In genomic region chr16:31490967-31491366, GRCm38 (mm10) we compare ENCODE assay signal across 22 mouse cellular contexts.
A peak's percentile ranks its signal among the peaks of the same experiment; 100 is the strongest.
DNase-seq lines count a peak whose midpoint lies in the region; ATAC-seq and TF ChIP-seq lines count a peak whose summit lies in the region.
"Had no signal": no experiment of that assay in that cellular context is flagged by ENCODE, and none has a peak within 500 bp of the region (broad histone marks: within the 10 kb centered on the region; RNA-seq: fewer than 3 reads in every experiment).

No protein-coding gene starts in this region.

- H3K4me1 ChIP-seq in cerebellum, adult 2 months (ENCODE audit: control insufficient read depth, insufficient read depth, low read length): peaks cover 36% of the 10 kb centered on the region
- H3K4me1 ChIP-seq in hindbrain, postnatal 0 days (ENCODE audit: insufficient read depth, low read length): peaks cover 16% of the 10 kb centered on the region
- peaks cover 16% of the 10 kb centered on the region for H3K4me1 ChIP-seq in hindbrain, embryonic 14.5 days (replicated peaks; ENCODE audit: control insufficient read depth, insufficient read depth, low read length)

- WGBS in cerebellum, adult 2 months: 11% methylated on average over 7 of the region's 7 CpGs
- 66% methylated on average over 7 of the region's 7 CpGs for WGBS in hindbrain, postnatal 0 days
- 86% methylated on average over 7 of the region's 7 CpGs for WGBS in hindbrain, embryonic 14.5 days

- H3K27me3 ChIP-seq in cerebellum, adult 2 months (ENCODE audit: control insufficient read depth, insufficient read depth, low read length): no peaks in the 10 kb centered on the region
- H3K27me3 ChIP-seq in hindbrain, postnatal 0 days (ENCODE audit: insufficient read depth, low read length): no peaks in the 10 kb centered on the region
- H3K27me3 ChIP-seq in hindbrain, embryonic 14.5 days (ENCODE audit: control insufficient read depth, insufficient read depth, low read length): no peaks in the 10 kb centered on the region
- H3K27me3 ChIP-seq: embryonic facial prominence, embryonic 13.5 days; heart, embryonic 13.5 days had no signal

- peak; percentile 54 to 66 for DNase-seq in cerebellum, adult 2 months
- no peak for DNase-seq in cerebellum, adult 11-12 months
- DNase-seq in cerebellum, postnatal 25 days: peak; percentile 54 to 57
- no peak for DNase-seq in cerebellum, postnatal 36 days
- peak; percentile 37 for DNase-seq in hindbrain, postnatal 0 days (ENCODE audit: low spot score)
- DNase-seq in hindbrain, embryonic 14.5 days (ENCODE audit: low spot score): no peak
- peak; percentile 67 for DNase-seq in brain, adult 2 months (ENCODE audit: low read depth, low spot score)
- DNase-seq: adrenal gland, adult 8-10 months; adrenal gland, postnatal 36 days; B cell, adult 2 months; cerebellum, adult 8-10 months; gastrocnemius, adult 2 months; gastrocnemius, postnatal 36 days; heart, adult 11 months; heart, postnatal 36 days; kidney, adult 11 months; kidney, adult 9 months had no signal

- ATAC-seq in hindbrain, postnatal 0 days: 0 out of 2 replicates have a peak, but pooled peaks have one; percentile 44
- ATAC-seq in hindbrain, embryonic 14.5 days (ENCODE audit: low FRiP score): no peak; the same call in 1 of the 2 replicates
- ATAC-seq: CD4-positive, CD25-positive, alpha-beta regulatory T cell, adult 4 months; forebrain, embryonic 14.5 days had no signal

- no peak overlapping the region for H3K9ac ChIP-seq in hindbrain, postnatal 0 days (replicated peaks; ENCODE audit: low read length)
- H3K9ac ChIP-seq in hindbrain, embryonic 14.5 days: no peak overlapping the region
- H3K9ac ChIP-seq: embryonic facial prominence, embryonic 13.5 days; heart, embryonic 13.5 days had no signal

- peak overlapping the region; percentile 42; the same call in 1 of the 2 replicates for H3K27ac ChIP-seq in cerebellum, adult 2 months (ENCODE audit: insufficient read depth, low read length)
- H3K27ac ChIP-seq in hindbrain, postnatal 0 days: no peak overlapping the region
- H3K27ac ChIP-seq in hindbrain, embryonic 14.5 days: no peak overlapping the region
- H3K27ac ChIP-seq: embryonic facial prominence, embryonic 13.5 days; gastrocnemius, adult 2 months; heart, embryonic 13.5 days had no signal

- TF ChIP-seq CTCF in cerebellum, adult 2 months (IDR thresholded peaks at IDR 0.05; ENCODE audit: borderline replicate concordance, insufficient read depth, low read depth, low read length): no peak
- no peak for TF ChIP-seq CTCF in hindbrain, postnatal 0 days (IDR thresholded peaks at IDR 0.05; ENCODE audit: low read depth)

- no peaks in the 10 kb centered on the region for H3K9me3 ChIP-seq in hindbrain, postnatal 0 days (ENCODE audit: low read length)
- H3K9me3 ChIP-seq in hindbrain, embryonic 14.5 days (ENCODE audit: control insufficient read depth, low read length): no peaks in the 10 kb centered on the region
- H3K9me3 ChIP-seq: embryonic facial prominence, embryonic 13.5 days; G1E; heart, embryonic 13.5 days had no signal

- H3K4me3 ChIP-seq in cerebellum, adult 2 months (replicated peaks; ENCODE audit: insufficient read depth, low read depth, low read length): no peak overlapping the region
- no peak overlapping the region for H3K4me3 ChIP-seq in hindbrain, postnatal 0 days (ENCODE audit: low read length)
- H3K4me3 ChIP-seq in hindbrain, embryonic 14.5 days (replicated peaks; ENCODE audit: low read length): no peak overlapping the region
- H3K4me3 ChIP-seq: embryonic facial prominence, embryonic 13.5 days; gastrocnemius, adult 2 months; heart, embryonic 13.5 days had no signal

- H3K36me3 ChIP-seq in hindbrain, postnatal 0 days (ENCODE audit: insufficient read depth, low read length): no peaks in the 10 kb centered on the region
- no peaks in the 10 kb centered on the region for H3K36me3 ChIP-seq in hindbrain, embryonic 14.5 days (replicated peaks; ENCODE audit: control insufficient read depth, insufficient read depth)
- H3K36me3 ChIP-seq: embryonic facial prominence, embryonic 13.5 days; G1E; heart, embryonic 13.5 days had no signal

- TF ChIP-seq POLR2A in cerebellum, adult 2 months (IDR thresholded peaks at IDR 0.05; ENCODE audit: borderline replicate concordance, insufficient read depth, low read length): no peak

- no peak overlapping the region for H3K4me2 ChIP-seq in hindbrain, postnatal 0 days (ENCODE audit: low read depth, low read length)
- H3K4me2 ChIP-seq in hindbrain, embryonic 14.5 days (replicated peaks): no peak overlapping the region
- H3K4me2 ChIP-seq: embryonic facial prominence, embryonic 13.5 days; heart, embryonic 13.5 days had no signal

Comparison
In these comparisons a context has a peak if more than half of its experiments do, and no peak if none do; other contexts are left out.
1. DNase-seq: peak in cerebellum, adult 2 months (2 of 2), cerebellum, postnatal 25 days (2 of 2), hindbrain, postnatal 0 days (single experiment) and brain, adult 2 months (single experiment); none in cerebellum, adult 11-12 months (single experiment), cerebellum, postnatal 36 days (0 of 2) and hindbrain, embryonic 14.5 days (single experiment).